In genomic region chr1:161900129-161900528, GRCm38 (mm10) we compare ENCODE assay signal across 15 mouse cellular contexts.
"Had no signal": no experiment of that assay in that cellular context is flagged by ENCODE, and none has a peak within 500 bp of the region (broad histone marks: within the 10 kb centered on the region; RNA-seq: fewer than 3 reads in every experiment).

No protein-coding gene starts in this region.

- ATAC-seq: liver, embryonic 12.5 days; midbrain, embryonic 15.5 days had no signal

- DNase-seq: kidney, adult 11 months; kidney, adult 8-10 months; kidney, postnatal 10 days; kidney, postnatal 4 days; layer of hippocampus, adult 9-11 months; lung, adult 18-20 months; lung, postnatal 10 days; lung, postnatal 36 days; retina, postnatal 1 day; right cerebral cortex, postnatal 25 days; spleen, adult 18-20 months; thymus, adult 18-20 months; thymus, postnatal 36 days had no signal
